Mouse (Mus musculus) cortical plate, adult 2 months (tissue): ENCODE measurements at regions not wholly inside any gene's neighbourhood (a gene's known extent, or its start where the extent isn't known, plus 50 kb on each side); places are given as distances from the start of the nearest gene placed in this dataset.

Source experiments
- CTCF ChIP-seq: fragments of 200-500 bp; IDR thresholded peaks from 2 replicates; pipeline ENCODE4 v1.5.1; 2011; ENCODE audit warnings: mild to moderate bottlenecking, control low read depth, low read length; ENCODE audit not compliant: insufficient read depth; ENCODE audit errors: extremely low read depth
- POLR2A ChIP-seq: fragments of 200-500 bp; IDR thresholded peaks from 2 replicates; pipeline ENCODE4 v1.6.1; 2011; ENCODE audit warnings: mild to moderate bottlenecking, low read length, control low read depth; ENCODE audit not compliant: insufficient read depth; ENCODE audit errors: extremely low read depth

DNA sequence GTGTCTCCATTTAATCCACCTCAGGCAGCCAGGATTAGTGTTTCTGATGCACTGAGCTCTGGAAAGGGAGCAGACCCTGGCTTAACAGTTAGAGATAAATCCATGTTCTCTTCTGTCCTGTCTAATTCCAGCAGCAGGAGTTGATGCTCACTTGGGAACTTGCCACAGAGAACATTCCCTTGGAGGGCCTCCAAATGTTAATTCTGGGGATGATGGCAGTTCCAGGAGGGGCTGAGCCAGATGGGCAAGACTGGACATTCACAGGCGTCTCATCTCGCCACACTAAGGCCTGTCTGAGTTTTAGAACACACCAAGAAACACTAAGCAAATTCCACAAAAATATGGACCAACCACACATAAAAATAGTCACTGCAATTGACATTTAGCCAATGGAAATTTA, 194.5 kb downstream of the Ttll7 start:
- no peak for TF ChIP-seq CTCF
- TF ChIP-seq POLR2A = no peak
